Mouse (Mus musculus) lung, postnatal 4 days (tissue): Measurements from ENCODE around the gene Fbxw21.

Experiments
- DNase-seq, 2 experiments: peaks; one replicate each; pipeline ENCODE4 v3.0.0; 2021

Gene Fbxw21

DNA sequence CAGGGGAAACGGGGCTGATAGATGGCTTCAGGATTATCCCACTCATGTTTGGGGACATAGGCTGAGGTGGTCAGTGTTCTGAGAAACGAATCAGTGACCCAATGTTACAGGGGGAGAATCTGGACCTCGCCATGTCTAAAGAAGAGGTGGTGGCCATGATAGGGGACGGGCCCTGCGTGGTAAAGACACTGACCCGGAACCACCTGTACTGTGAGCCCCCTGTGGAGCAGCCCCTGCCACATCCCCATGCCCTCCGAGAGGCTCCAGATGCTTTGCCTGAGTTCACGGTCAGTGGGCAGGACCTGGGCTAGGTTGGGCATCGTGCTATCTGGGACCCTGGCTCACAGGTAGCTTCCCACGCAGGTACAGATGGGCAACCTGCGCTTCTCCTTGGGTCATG is 51.6 kb downstream of the Fbxw21 start:
- peak in 1 of 2 experiments; percentile 18 for DNase-seq

DNA sequence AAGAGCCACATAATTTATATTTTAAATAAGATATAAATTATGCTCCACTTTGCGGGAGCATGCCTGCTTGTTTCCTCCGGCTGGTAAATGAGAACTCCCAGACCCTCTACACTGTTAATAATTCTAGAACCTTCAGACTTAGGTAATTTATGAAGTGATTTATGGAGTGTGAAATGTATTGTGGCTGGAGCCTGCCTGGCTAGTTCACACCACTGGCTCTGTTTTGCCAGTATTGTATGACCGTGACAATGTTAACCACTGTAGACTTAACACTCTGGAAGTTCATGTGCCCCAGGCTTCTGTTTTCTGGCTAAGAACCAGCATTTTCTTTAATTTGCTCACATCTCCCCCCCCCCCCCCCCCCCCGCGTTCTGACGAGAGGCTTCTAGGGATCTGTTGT is 54.5 kb downstream of the Fbxw21 start:
- no peak for DNase-seq

- DNase-seq, result no peak
Measured at GRCm38 (mm10) chr9:109105648-109106047, 56.2 kb downstream of the Fbxw21 start.

DNA sequence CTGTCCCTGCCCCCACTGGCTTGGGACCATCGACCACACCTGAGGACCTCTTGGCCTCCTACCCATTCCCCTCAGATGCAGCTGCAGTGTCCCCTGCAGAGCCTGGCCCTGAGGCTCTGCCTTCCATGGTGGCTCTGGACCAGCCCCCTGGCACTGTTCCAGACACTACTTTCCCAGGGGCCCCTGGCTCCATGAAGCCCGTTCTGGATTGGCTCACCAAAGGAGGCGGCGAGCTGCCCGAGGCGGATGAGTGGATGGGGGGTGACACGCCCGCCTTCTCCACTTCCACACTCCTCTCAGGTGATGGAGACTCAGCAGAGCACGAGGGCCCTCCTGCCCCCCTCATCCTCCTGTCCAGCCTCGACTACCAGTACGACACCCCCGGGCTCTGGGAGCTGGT is 56.8 kb downstream of the Fbxw21 start:
- peak; percentile 38 to 64 for DNase-seq

DNA sequence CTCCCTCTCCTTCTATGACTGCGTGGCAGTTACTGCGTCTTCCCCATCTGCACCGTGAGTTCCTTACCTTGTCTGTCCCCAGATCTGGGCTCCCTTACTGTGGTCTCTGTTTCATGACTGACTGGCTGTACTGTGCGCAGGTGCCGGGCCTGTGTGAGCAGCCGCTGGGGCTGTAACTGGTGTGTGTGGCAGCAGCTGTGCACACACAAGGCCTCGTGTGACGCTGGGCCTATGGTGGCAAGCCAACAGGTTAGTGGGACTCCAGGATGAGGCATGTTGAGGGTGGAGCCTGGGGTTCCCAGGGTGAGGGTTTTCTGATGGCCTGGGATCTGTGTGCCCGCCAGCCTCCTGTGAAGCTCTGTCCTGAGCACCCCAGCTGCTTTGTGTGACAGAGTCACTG is 57.8 kb downstream of the Fbxw21 start:
- DNase-seq, result peak in 1 of 2 experiments; percentile 20

- DNase-seq, result peak in 1 of 2 experiments; percentile 40
Measured at GRCm38 (mm10) chr9:109103250-109103649, 58.6 kb downstream of the Fbxw21 start.

DNA sequence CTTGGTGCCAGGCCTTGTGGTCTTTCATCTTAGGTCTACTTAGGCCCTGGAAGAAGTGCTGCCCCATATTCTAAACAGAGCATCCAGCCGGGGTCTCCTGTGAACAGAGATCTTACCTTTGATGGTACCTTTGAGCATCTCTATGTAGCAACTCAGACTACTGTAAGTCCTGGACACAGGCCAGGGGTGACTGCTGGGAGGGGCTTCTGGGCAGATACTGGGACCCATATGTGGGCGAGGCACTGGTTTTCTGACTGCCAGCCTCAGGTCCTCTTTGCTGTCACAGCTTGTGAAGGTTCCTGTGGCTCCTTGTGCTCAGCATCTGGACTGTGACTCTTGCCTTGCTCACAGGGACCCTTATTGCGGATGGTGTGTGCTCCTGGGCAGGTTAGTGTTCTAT is 59.3 kb downstream of the Fbxw21 start:
- no peak for DNase-seq

DNA sequence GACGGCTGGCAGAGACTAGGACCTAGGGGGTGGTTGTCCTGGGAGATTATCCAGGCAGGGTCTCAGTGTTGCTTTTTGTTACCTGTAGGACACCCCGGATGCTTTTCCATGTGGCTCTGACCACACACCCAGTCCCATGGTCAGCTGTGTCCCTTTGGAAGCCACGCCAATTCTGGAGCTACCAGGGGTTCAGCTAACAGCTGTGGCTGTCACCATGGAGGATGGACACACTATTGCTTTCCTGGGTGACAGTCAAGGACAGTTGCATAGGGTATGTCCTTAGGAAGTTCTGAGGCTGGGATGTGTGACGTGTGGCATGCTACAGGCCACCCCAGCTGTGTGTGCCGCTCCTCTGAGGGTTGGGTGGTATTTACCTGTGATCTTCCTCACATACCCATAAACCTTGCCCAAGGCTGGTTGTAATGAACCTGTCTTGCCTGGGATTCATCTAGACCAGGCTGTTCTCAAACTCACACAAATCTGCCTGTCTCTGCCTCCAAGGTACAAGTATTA is 59.9 kb downstream of the Fbxw21 start:
- DNase-seq, result peak in 1 of 2 experiments; percentile 16

DNA sequence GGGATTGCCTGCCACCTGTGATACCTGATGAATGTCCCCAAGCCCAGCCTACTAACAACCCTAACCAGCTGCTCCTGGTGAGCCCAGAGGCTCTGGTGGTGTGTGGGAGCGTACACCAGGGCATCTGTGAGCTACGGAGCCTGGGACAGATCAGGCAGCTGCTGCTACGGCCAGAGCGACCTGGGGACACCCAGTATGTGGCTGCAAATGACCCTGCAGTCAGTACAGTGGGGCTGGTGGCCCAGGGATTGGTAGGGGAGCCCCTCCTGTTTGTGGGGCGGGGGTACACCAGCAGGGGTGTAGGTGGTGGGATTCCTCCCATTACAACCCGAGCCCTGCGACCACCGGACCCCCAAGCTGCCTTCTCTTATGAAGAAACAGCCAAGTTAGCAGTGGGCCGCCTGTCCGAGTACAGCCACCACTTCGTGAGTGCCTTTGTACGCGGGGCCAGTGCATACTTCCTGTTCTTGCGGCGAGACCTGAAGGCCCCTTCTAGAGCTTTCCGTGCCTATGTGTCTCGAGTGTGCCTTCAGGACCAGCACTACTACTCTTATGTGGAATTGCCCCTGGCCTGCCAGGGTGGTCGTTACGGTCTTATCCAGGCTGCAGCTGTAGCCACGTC is 61.4 kb downstream of the Fbxw21 start:
- peak in 1 of 2 experiments; percentile 22 for DNase-seq

GRCm38 (mm10) chr9:109098969-109099368 is 62.9 kb downstream of the Fbxw21 start:
- DNase-seq, result peak; percentile 79 to 86

DNA sequence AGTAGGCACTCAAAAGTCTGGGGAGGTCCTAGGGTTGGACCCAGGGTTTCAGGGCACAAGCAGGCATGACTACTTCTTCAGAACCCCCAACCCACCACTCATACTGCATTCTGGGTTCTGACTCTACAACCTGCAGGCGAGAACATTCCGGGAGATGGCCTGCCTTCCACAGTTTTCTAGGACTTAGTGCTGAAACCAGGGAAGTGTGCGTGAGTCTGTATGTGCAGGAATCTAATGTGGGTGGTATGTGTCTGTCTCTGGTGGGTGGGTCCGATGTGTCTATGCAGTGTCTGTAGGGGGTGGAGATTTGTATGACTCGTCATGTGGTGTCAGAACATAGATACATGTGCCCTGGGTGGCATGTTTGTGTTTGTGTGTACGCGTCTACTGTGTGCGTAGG is 63.5 kb downstream of the Fbxw21 start:
- DNase-seq, result peak in 1 of 2 experiments; percentile 22

DNA sequence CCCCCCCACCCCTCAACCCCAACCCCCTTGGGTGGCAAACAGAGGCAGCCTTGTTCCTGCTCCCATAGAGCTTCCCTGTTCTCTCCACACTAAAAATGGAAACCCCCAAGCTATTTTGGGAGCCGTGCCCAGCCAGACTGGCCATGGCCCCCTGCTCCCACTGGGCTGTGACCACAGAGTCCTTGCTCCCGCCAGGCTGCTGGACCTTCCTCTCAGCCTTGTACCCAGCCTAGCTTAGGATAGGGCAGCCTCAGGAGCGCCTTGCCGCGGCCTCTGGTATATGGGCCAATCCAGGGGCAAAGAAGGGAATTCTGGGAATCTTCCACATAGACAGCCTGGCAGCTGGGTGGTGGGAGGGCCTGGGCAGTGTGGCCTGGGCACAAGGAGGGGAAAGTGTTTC is 64.0 kb downstream of the Fbxw21 start:
- peak in 1 of 2 experiments; percentile 59 for DNase-seq

DNA sequence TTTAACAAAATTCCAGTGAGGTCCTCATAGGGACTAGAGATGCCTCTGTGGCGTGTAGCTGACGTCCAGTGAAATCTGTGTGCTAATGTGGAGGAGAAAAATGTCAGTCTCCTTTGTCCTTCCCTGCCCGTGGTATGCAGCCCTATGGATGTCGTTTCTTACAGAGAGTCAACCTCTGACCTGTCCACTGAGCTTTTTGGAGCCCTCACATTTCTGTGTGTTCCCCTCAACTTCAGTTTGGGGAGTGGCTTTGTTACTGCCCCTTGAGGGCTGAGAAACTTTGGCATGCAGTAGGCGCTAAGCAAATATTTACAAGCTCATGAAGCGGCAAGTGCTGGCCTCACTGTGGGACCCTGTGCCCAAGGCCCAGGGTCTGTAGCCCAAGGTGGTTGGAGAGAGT is 64.5 kb downstream of the Fbxw21 start:
- DNase-seq, result peak; percentile 41 to 50

DNA sequence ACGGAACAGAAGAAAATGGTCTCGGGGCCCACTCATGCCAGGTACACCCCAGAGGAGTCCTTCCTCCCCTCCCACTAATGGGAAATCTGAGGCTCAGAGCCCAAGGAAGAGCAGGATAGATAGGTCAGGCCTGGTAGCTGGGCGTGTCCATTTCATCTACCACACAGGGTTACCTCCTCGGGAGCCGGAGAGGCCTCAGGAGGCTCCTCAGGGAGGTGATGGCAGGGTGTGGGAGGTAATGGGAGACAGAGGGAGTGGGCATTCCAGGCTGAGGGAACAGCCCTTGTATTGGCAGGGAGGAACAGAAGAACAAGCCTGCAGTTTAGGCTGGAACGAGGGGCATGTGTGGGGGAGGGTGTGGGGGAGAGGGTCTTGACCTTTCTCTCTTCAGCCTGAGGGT is 65.0 kb downstream of the Fbxw21 start:
- peak in 1 of 2 experiments; percentile 43 for DNase-seq

GRCm38 (mm10) chr9:109096251-109096661 is 65.6 kb downstream of the Fbxw21 start:
- DNase-seq, result peak; percentile 32

DNA sequence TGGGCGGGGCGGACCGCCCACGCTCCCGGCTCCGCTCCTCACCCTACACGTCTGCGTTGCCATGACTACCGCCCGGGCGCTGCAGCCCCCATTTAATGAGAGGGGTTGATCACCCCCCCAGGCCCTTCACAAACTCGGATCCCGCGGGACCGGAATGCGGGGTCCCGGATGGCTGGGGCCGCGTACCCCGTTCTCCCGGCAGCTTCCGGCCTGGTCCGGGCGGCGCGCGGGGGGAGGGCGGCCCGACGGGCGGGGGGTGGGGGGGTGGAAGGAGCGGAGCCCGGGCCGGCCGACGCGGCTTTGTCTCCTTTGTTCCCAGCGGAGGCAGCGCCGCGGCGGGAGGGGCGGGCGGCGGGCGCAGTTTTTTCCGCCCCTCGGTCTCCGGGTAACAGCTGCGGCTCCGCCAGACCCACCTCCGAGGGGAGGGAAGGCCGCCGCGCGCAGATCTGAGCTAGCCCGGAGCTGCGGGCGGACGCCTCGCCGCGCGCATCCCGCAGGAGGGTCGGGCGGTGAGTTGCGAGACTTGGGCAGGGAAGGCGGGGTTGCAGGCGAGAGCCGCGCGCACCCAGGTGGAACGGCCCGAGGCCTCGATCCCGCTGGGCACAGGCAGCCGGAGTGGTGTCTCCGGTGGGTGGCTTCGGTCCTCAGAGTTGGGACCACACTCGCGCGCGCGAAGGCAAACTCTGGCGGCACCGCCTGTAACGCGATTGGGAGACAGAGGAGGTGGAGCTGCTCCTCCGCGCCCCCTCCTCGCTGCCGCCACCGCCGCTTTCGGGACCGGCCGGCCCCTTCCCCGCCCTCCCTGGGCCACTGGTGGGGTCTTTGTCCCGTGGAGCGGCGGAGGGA is 66.5 kb downstream of the Fbxw21 start, which contains the start of gene Plxnb1:
Plxnb1 (plus strand) TSS at position 253 of the 846 bp plus-strand sequence.
- DNase-seq, result peak; percentile 79 to 88

DNA sequence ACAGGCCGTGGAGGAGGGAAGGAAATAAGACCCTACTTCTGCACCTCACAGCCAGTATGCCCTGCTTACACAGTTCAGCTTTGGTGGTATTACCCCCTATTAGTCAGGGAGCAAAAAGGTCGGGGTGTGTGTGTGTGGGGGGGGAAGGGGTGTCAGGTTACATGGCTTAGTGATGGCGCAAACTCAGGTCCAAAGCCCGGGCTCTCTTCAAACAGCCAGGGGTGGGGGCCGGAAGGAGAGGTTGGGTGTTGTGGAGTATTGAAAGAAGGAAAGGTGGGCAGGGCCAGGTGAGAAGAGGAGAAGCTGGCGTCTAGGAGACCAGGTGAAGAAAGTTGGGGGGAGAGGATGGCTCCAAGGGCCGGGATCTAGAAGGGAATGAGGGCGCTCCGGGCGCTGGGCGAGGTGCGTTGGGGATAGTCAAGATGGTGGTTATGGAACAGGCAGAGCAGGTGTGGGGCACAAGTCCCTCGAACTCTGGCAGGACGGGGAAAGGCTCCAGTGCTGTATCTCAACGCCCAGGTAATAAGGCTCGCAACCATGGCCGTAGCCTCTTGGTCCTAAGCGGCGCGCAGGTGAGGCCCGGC is 67.2 kb downstream of the Fbxw21 start:
- DNase-seq, result peak; percentile 66 to 79

DNA sequence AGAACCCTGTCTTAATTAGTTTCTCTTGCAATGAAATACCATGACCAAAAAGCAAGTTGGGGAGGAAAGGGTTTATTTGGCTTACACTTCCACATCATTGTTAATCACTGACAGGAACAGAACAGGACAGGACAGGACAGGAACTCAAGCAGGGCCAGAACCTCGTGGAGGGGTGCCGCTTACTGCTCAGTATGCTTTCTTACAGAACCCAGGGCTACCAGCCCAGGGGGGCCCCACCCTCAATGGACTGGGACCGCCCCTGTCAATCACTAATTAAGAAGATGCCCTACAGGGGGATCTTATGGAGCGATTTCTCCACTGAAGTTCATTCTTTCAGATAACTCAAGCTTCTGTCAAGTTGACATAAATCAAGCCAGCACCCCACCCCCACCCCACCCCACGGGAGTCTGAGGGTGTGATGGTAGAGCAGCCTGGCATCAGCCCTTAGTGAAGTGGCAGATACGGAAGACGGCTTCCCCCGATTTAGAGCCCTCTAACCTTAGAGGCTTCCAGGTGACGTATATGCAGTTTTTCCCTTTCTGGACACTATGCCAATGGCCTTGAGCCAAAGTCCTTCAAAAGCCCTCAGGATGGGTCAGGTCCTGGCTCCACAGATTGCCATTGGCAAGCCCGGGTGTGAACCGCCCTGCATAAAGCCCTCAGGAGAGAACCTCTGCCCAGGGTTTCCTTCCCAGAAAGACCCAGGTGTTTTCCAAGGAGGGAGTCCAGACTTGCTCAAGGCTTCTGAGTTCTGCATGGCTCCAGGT is 67.9 kb downstream of the Fbxw21 start:
- DNase-seq, result peak; percentile 75 to 79

DNA sequence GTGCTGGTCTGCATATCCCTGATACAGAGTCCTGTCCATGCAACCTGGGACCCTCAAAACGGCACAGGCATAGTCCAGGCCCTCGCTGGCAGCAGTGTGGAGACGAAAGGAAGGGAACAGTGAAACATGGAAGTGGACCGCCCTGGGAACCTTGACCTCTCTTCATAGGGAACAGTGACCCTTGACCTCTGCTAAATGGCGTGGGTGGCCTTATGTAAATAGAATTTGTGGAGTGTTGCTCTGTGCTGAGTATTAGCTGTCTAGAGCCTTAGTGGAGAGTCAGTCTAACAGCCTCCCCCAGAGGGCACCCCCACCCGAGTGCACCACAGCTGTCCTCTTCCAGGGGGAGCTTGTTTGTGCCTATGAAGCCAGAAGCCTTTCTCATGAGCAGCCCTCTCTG is 69.0 kb downstream of the Fbxw21 start:
- DNase-seq, result no peak

DNA sequence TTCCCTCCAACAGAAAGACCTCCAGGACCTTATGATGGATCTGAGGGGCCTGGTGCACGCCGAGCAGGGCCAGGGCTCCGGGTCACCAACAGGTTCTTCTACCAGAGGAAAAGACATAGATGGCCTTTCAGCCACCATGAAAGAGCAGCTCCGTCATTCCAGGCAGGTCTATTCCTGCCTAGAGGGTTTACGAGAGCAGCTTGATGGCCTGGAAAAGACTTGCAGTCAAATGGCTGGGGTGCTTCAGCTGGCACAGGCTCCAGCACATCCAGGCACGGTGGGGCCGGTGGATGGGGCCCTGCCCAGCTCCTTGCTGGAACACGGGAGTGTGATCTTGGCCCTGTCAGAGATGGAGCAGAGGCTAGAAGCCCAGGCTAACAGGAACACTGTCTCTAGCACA is 70.0 kb downstream of the Fbxw21 start:
- DNase-seq, result peak in 1 of 2 experiments; percentile 21

DNA sequence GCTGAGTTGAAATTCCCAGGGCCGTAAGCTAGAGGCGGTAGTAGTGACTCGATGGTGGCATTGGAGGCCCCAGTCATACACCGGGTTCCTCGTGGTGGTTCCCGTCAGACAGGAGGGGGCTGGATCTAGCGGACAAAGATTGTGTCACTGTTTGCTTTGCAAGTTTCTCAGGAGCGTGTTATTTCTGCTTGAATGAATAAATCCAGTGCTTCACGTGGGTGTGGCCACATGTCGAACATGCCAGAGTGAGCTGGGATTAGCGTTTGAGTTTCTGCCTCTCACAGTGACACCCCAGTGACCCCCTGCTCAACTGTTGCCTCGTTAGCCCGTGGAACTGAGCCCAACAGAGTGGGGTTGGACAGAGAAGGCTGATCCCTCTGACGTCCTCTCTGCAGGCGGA is 71.4 kb downstream of the Fbxw21 start:
- peak; percentile 51 to 59 for DNase-seq
